Mouse (Mus musculus): Measurements from ENCODE around the gene Cd9.
"Not testable (repeated sequence)": the region's sequence is repeated elsewhere in the genome, so short reads cannot be mapped to it uniquely, and the experiment has no call there.

Gene Cd9

DNA sequence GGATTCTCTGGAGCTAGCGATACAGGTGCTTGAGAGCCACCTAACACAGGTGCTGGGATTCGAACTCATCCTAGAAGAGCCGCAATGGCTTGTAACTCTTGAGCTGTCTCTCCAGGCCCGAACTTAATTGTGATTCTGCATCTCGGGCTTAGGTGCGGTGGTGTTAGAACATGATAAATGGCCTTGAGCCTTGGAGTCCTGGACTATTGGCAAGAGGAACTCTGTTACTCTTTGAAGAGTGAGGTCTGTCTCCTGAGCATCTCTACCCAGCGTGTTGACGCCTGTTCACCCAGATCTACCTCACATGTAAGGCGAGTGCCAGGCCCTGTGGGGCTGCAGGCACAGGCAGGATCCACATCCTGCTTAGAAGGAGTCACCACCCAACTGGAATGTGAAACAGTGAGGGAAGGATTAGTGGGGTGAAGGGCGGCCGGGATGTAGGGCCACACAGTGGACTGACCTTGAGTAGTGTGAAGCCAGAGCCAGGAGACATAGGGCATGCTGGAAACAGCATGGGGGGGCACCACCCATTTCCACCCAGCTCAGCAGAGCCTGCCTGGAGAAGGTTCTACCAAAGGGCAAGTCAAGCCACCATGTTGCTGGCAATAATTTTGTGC lies 8.7 kb upstream of the Cd9 start:
- DNase-seq (ENCODE audit: low spot score in 2 of 2), result no peak

- DNase-seq (ENCODE audit: low spot score in 2 of 2), result no peak
These were observed 3.5 kb upstream of the Cd9 start for GRCm38 (mm10) chr6:125498062-125498461.

GRCm38 (mm10) chr6:125496417-125496816 lies 1.8 kb upstream of the Cd9 start:
- no peak for DNase-seq (ENCODE audit: low spot score in 2 of 2)

- DNase-seq (ENCODE audit: low spot score in 2 of 2), result no peak
These were observed 770 bp upstream of the Cd9 start for GRCm38 (mm10) chr6:125495361-125495760.

- DNase-seq (ENCODE audit: low spot score in 2 of 2), result no peak
These were observed 1.4 kb downstream of the Cd9 start for GRCm38 (mm10) chr6:125493147-125493546.

DNA sequence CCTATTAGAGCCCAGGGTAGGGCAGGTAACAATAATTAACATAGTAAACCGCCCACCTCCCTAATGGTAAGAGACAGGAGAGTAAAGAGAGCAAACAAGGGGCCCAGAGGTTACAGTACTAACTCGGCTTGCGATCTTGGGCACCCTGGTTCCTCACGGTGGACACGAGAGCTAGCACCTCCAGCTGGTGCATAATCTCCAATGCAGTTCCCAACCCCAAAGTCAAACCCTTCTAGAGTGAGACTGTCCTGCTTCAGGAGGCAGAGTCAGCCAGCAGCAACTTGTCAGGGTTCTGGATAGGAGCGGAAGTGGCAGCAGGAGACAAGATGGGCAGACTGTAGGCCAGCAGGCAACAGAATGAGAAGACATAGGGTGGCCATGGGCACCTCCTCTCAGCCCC lies 1.9 kb downstream of the Cd9 start:
- DNase-seq (ENCODE audit: low spot score in 2 of 2), result no peak

DNA sequence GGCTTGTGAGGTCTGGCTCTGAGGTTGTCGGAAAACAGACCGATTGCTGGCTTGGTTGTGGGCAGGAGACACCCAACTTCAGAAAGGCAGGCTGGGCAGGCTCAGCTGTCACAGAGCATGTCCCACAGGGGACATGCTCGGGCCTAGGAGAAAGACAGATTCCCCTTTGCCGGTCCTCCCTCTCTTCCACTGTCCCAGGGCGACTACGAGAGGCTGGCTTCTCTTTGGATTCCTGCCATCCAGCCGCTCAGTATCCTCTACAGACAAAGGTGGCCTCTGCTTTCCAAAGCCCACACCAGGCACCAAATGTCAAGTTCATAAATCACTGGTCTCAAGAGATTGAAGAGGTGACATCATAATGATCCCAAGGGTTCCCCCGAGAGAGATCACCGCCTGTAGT lies 2.6 kb downstream of the Cd9 start:
- DNase-seq (ENCODE audit: low spot score in 2 of 2), result no peak

GRCm38 (mm10) chr6:125491393-125491792 lies 3.2 kb downstream of the Cd9 start:
- no peak for DNase-seq (ENCODE audit: low spot score in 2 of 2)

- DNase-seq (ENCODE audit: low spot score in 2 of 2), result no peak
These were observed 4.6 kb downstream of the Cd9 start for GRCm38 (mm10) chr6:125489881-125490559.

- DNase-seq (ENCODE audit: low spot score in 2 of 2), result no peak
These were observed 9.0 kb downstream of the Cd9 start for GRCm38 (mm10) chr6:125485589-125485988.

- no peak for DNase-seq (ENCODE audit: low spot score in 2 of 2)
These were observed 9.9 kb downstream of the Cd9 start for GRCm38 (mm10) chr6:125484721-125485120.

- DNase-seq (ENCODE audit: low spot score in 2 of 2), result not testable (repeated sequence)
These were observed 10.3 kb downstream of the Cd9 start for GRCm38 (mm10) chr6:125484313-125484660.

- DNase-seq (ENCODE audit: low spot score in 2 of 2), result no peak
These were observed 10.9 kb downstream of the Cd9 start for GRCm38 (mm10) chr6:125483515-125484312.

DNA sequence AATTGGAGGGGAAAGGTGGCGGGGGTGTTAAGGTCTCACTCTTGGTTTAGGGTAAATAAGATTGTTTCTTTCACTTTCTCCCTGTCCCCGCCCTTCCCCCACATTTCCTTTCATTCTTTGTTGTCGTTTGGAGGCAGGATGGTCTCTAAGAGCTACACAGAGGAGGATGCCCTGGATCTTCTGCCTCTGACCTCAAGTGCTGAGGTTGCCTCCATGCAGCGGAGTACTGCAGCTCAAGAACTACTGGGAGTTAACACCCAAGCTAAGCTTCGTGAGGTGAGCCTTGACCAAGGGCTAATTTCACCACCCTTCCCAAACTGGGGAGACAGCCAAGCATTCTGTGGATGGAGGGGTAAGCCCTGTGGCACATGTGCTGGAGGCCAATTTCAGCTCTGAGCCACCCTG lies 12.2 kb downstream of the Cd9 start:
- no peak for DNase-seq (ENCODE audit: low spot score in 2 of 2)

- DNase-seq (ENCODE audit: low spot score in 2 of 2), result no peak
These were observed 12.8 kb downstream of the Cd9 start for GRCm38 (mm10) chr6:125481667-125482390.

DNA sequence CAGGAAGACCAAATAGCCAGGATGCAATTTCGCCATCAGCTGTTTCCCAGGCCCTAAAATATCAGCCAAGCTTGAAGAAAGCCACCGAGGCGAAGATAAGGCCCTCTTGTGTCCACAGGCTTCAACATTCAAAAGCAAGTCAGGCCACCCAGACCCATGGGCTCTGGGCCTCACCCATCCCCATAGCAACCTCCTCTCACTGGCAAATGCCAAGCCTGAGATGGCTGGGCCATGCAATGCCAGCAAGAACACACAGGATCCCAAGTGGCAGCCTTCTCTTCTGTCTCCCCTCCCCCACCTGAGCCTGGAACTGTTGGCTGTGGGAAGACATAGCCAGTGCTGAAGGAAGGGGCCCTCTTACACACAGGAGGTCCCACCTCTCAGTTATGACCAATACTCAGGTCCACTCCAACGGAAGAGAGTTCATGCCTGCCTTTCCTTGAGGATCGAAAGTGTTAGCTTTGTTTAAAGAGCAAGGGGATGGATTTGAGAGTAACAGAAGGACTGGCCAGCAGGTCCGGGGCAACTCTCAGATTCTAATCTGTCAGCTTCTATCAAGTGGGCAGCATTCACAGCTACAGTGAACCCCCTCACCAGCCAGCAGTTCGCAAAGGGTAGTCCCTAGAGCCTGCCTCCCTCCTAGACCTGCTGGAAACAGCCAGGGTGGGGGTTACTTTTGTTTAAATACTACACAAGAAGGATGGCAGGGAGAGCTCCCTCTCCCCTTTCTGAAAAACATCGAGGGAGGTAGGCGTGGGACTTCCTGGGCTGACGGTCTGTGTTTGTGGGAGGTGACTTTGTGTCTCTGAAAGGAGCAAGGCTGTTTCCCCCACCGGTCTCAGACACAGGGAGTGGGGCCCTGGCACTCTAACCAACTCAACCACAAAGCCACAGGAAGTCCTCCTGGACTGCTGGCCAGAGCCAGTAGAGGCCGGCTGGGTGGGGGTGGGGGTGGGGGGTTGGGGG lies 13.9 kb downstream of the Cd9 start:
- no peak for DNase-seq (ENCODE audit: low spot score in 2 of 2)

DNA sequence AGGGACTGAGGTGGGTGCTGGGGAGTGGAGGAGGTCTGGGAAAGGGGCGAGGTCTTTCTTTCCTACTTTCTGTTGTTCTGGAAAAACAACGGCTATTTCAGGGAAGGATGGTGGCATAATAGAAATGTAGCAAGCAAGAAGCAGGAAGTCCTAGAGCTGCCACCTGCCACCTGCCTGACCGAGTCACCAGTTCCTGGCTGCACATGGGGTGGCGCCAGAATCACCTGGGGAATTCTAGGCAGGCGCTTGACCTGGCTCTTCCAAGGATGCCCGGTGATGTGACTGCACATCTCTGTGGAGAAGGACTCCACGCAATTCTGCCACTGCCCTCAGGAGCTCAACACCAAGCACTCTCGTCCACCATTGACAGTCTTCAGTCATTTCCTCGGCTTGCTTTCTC lies 15.2 kb downstream of the Cd9 start:
- DNase-seq (ENCODE audit: low spot score in 2 of 2), result no peak

- DNase-seq (ENCODE audit: low spot score in 2 of 2), result no peak
These were observed 16.2 kb downstream of the Cd9 start for GRCm38 (mm10) chr6:125478135-125479128.

GRCm38 (mm10) chr6:125476826-125477589 lies 17.6 kb downstream of the Cd9 start:
- DNase-seq (ENCODE audit: low spot score in 2 of 2), result no peak
